Mouse (Mus musculus): ENCODE measurements around the gene Olfr49. TPM values are rescaled to one million over a fixed set of nuclear protein-coding genes. Genes with fewer than 3 reads are reported as not detected.
"Not testable (repeated sequence)": the region's sequence is repeated elsewhere in the genome, so short reads cannot be mapped to it uniquely, and the experiment has no call there.

The Olfr49 gene
- total RNA-seq, 2 experiments from 2014 or later: not detected

DNA sequence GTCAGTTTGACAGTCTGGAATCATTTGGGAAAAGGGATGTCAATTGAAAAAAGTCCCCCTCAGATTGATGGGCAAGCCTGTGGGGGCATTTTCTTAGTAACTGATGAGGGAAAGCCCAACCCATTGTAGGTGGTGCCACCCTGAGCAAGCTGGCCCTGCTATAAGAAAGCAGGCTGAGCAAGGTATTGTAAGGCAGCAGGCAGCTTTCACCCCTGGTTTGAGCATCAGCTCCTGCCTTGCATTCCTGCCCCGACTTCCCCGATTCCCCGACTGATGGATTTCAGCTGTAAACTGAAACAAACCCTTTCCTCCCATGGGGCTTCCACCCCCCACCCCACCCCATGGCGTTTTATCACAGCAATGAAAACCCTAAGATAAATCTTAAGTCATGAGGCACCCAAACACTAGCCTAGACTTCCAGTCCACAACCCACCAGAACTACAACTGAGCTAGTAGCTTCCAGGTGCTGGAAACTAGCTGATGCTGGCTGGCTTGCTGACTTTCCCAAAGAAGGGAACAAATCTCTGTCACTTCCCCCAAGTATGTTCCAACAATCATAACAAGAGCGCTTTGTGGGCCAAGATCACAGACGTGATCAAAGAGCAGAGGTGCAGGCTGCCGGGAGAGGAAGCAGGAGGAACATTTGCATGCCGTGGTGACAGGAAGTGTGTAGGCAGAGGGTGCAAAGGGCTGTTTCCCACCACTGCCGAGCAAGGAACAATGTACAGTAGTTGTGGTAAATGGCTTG lies 51.8 kb downstream of the Olfr49 start:
- intact Hi-C loops (cut with DNase I): no loop called here
- DNase-seq: peak; percentile 71

DNA sequence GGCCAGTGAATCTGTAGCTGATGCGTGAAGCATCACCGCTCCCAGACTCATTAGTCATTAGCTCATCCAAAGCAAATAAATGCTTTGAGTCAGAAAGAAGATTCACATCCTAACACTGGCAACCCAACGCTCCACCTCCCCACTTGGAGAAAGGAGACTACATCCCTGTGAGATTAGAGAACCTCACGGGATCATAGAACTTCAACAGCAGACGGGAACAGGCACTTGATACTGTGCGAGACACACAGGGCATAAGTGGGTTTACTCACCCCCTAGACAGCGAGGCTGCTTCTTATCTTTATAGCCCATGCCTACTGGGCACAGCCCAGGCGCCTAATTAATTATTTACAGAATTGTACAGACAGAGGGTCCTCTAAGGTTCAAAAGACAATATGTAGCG lies 52.6 kb downstream of the Olfr49 start:
- intact Hi-C loops (cut with DNase I): no loop called here
- no peak for DNase-seq

DNA sequence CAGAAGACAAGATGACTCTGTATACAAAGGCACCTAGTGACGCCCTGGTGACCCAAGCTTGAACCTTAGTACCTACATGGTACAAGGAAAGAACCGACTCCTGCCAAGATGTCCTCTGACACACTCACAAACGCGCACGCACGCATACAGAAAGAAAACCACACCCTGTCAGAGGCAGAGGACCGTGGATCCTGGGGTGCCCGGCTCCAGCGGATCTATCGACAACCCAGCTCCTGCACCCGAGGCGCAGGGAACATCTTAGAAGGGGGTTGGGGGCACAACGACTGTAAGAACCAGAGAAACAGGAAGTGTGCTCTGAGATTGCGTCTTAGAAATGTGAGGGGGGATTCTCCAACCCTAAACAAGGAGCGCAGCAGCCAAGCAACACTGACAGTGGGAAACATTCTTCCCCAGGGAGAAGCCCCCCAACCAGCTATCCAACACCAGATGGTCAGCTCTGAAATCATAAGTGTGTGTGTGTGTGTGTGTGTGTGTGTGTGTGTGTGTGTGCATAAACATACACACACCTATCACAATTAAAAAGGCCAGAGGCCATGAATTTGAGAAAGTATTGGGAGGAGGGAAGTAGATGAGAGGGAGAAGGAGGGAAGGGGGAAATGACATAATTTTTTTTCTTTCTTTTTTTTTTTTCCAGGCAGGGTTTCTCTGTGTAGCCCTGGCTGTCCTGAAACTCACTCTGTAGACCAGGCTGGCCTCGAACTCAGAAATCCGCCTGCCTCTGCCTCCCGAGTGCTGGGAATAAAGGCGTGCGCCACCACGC lies 53.4 kb downstream of the Olfr49 start:
- no peak for DNase-seq
- intact Hi-C loops (cut with DNase I): no loop called here

DNA sequence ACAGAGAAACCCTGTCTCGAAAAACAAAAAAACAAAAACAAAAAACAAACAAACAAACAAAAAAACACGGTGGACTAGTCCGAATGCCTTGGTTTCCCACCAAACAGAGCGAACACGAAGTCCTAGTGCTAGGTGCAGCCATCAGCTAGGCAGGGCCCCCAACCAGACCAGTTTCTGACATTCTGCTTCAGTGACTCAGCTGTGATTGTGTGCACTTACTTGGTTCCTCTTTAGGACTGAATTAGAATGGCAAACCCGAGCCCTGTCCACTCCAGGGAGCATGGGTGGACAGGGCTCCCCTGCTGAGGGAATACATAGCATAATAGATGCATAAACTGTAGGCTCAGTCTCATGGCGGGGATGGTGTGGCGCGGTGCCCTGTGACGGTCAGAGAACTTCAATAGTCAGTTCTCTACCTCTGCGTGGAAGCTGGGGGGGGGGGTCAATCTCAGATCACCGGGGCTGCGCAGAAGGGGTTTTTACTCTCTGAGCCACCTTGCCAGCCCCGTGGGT lies 54.0 kb downstream of the Olfr49 start:
- intact Hi-C loops (cut with DNase I): no loop called here
- DNase-seq: no peak

DNA sequence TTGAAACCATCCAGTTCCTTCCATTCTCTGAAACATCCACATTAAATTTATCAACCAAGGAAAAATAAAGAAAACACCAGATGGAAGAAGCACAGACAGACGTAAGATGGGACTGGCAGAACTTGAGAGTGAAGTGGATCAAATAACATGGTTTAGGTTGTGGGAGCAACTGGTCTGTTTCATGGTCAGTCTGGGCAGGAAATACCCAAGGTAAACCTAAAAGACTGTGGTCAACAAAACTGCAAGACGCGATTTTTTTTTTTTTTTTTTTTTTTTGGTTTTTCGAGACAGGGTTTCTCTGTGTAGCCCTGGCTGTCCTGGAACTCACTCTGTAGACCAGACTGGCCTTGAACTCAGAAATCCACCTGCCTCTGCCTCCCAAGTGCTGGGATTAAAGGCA lies 54.9 kb downstream of the Olfr49 start:
- DNase-seq: not testable (repeated sequence)
- intact Hi-C loops (cut with DNase I): loop anchor here (2.0 to 5.0 kb wide), 3 partner anchors 168 to 412 kb away; partner anchors contain the start of genes Cdh24 and Gm17606

DNA sequence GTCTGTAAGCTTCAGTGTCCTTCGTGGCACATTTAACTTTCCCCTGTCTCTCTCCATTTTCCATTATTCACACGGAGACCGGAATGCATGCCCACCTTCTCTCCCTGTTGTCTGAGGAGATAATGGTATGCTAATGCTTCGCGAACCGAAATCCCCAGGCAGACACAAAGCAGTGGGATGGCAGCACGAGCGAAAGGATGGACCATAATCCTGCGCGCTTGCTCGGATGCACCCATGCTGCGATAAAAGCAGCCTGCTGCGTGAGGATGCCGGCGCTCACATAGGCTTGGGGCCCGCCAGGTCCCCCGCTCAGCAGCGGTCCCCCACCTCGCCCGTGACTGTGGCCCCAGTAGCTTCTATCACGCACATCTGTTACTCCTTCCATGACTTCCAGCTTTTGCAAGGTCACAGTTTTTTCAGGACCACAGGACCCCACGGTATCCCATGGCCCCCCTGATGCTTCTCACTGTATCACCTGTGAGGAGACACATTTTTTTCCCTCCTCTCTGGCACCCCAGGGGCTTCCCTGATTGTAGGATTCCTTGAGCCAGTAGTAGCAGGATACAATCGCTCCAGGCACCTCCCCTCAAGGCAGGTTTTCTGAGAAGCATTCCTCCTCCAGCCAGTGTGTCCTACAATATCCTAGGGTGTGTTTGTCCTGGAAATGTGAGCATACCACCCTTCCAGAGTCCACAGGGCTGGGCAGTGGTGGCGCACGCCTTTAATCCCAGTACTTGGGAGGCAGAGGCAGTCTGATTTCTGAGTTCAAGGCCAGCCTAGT lies 55.6 kb downstream of the Olfr49 start:
- intact Hi-C loops (cut with DNase I): loop anchor here (1.0 to 5.0 kb wide), 5 partner anchors 167 to 413 kb away; partner anchors contain the start of genes Cdh24 and Gm17606
- no peak for DNase-seq

DNA sequence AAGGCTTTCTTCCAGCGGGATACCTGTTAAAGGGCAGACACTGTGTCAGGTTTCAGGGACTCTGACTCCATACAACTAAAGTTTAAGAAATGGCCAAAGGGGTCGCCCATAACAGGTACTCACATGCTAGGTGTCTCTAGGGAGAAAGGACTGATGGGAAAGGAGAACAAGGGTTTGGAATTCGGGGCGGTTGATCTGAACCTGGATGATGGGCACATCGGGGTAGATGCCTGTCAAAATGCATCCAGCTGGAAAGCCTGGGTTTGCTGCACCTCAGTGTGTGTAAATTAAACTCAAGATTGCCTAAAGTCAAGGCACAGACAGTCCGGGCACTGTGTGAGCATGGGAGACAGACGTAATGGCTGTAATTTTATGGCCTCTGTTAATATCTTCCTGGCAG lies 56.2 kb downstream of the Olfr49 start:
- intact Hi-C loops (cut with DNase I): loop anchor here (1.0 to 5.0 kb wide), 5 partner anchors 166 to 414 kb away; partner anchors contain the start of genes Cdh24 and Gm17606
- DNase-seq: no peak

Other genes with a start within 250 kb of the Olfr49 start
- gene Dad1, start 30.8 kb downstream of the Olfr49 start, total RNA-seq (2021): 100 to 1,000 TPM; 121 TPM
- gene Abhd4, start 30.8 kb downstream of the Olfr49 start, total RNA-seq (2021): 10 to 100 TPM; 55.9 to 67.1 TPM
- 100 to 1,000 TPM; 121 to 125 TPM for gene Oxa1l, start 75.9 kb upstream of the Olfr49 start, total RNA-seq (2021)
- gene Slc7a7, start 132.8 kb upstream of the Olfr49 start, total RNA-seq (2021): 1 to 10 TPM; 6.6 to 8.1 TPM
- 100 to 1,000 TPM; 143 to 155 TPM for gene Mrpl52, start 142.0 kb upstream of the Olfr49 start, total RNA-seq (2021)
- gene Mmp14, start 146.7 kb upstream of the Olfr49 start, total RNA-seq (2021): 100 to 1,000 TPM; 106 to 116 TPM
- 10 to 100 TPM; 87.9 to 91.3 TPM for gene Lrp10, start 179.2 kb upstream of the Olfr49 start, total RNA-seq (2021)
- gene Rem2, start 191.2 kb upstream of the Olfr49 start, total RNA-seq (2021): not detected
- gene Prmt5, start 232.6 kb upstream of the Olfr49 start, total RNA-seq (2021): 10 to 100 TPM; 32.9 to 38.2 TPM

Data from heart, postnatal 10 days (tissue).